Mouse (Mus musculus) embryonic facial prominence, embryonic 13.5 days (tissue): ENCODE data around the gene Zfp961. TPM values are rescaled to one million over a fixed set of nuclear protein-coding genes. Genes with fewer than 3 reads are reported as not detected.
"Not testable (repeated sequence)": the region's sequence is repeated elsewhere in the genome, so short reads cannot be mapped to it uniquely, and the experiment has no call there.

Experiments used
- ATAC-seq: fragments of 200-750 bp; cut with Nextera tagmentation; 2 replicates; pipeline ENCODE4 v1.8.0; 2017; ENCODE audit warnings: low read depth; ENCODE audit not compliant: insufficient number of reproducible peaks, insufficient read depth, low FRiP score, low TSS enrichment
- H3K27ac ChIP-seq: fragments of 300-500 bp; sonication (generic); 2 replicates; pipeline ENCODE4 v1.5.1; 2015; ENCODE audit warnings: moderate library complexity, mild to moderate bottlenecking, inconsistent platforms
- H3K27me3 ChIP-seq: fragments of 300-500 bp; sonication (generic); 2 replicates; pipeline ENCODE4 v1.6.1; 2015; ENCODE audit warnings: mild to moderate bottlenecking, inconsistent platforms
- H3K36me3 ChIP-seq: fragments of 300-500 bp; sonication (generic); 2 replicates; pipeline ENCODE4 v1.6.1; 2015; ENCODE audit warnings: mild to moderate bottlenecking, inconsistent platforms
- H3K4me1 ChIP-seq: fragments of 300-500 bp; sonication (generic); 2 replicates; pipeline ENCODE4 v1.6.1; 2015; ENCODE audit warnings: inconsistent platforms
- H3K4me2 ChIP-seq: fragments of 300-500 bp; sonication (generic); 2 replicates; pipeline ENCODE4 v1.6.1; 2015; ENCODE audit warnings: moderate library complexity, mild to moderate bottlenecking, inconsistent platforms
- H3K4me3 ChIP-seq: fragments of 300-500 bp; sonication (generic); 2 replicates; pipeline ENCODE4 v1.5.1; 2015; ENCODE audit warnings: mild to moderate bottlenecking, inconsistent platforms
- H3K9ac ChIP-seq: fragments of 300-500 bp; sonication (generic); 2 replicates; pipeline ENCODE4 v1.6.1; 2015; ENCODE audit warnings: mild to moderate bottlenecking, inconsistent platforms
- H3K9me3 ChIP-seq: fragments of 300-500 bp; sonication (generic); 2 replicates; pipeline ENCODE4 v1.6.1; 2016; ENCODE audit warnings: inconsistent platforms
- WGBS: fragments of 180-500 bp; shearing (Covaris S2); methylation state at CpG from one replicate; pipeline ENCODE4 v1.1.7; 2015; ENCODE audit warnings: mixed read lengths; 5-methylcytosine and 5-hydroxymethylcytosine counted together
- polyA plus RNA-seq: library from polyadenylated mRNA; unstranded; fragments of >200 nt; fragmentation: Nextera tagmentation; extraction: Ambion mirVana; gene quantifications from 2 replicates; pipeline ENCODE4 v1.2.1, GENCODE M21; 2015

The Zfp961 gene
- polyA plus RNA-seq, 1 experiment from 2014 or later, result 18.9 TPM

GRCm38 (mm10) chr8:72024886-72025285 is 74.0 kb downstream of the Zfp961 start:
- H3K27me3 ChIP-seq, H3K4me3 ChIP-seq, H3K36me3 ChIP-seq, H3K4me1 ChIP-seq, H3K4me2 ChIP-seq, H3K27ac ChIP-seq, H3K9ac ChIP-seq, ATAC-seq, H3K9me3 ChIP-seq: not testable (repeated sequence)
- 11% methylated on average over 5 of the region's 9 CpGs for WGBS

GRCm38 (mm10) chr8:72032926-72033325 is 82.1 kb downstream of the Zfp961 start:
- H3K27me3 ChIP-seq, H3K36me3 ChIP-seq, H3K4me2 ChIP-seq, H3K27ac ChIP-seq, H3K9me3 ChIP-seq, H3K4me1 ChIP-seq, ATAC-seq, H3K4me3 ChIP-seq, H3K9ac ChIP-seq: not testable (repeated sequence)
- WGBS, result 32% methylated on average over 4 of the region's 4 CpGs

- not testable (repeated sequence) for ATAC-seq, H3K4me1 ChIP-seq, H3K9ac ChIP-seq, H3K4me2 ChIP-seq, H3K27ac ChIP-seq, H3K36me3 ChIP-seq, H3K9me3 ChIP-seq, H3K27me3 ChIP-seq, H3K4me3 ChIP-seq
- 69% methylated on average over 4 of the region's 4 CpGs for WGBS
Measured at GRCm38 (mm10) chr8:72040918-72041317, 90.1 kb downstream of the Zfp961 start, which contains the start of gene Olfr372. Gene Olfr372, plus strand, starts transcription at chr8:72041218.

- no peak overlapping the region for H3K27ac ChIP-seq
- H3K4me1 ChIP-seq, result no peaks in the 10 kb centered on the region
- no peak overlapping the region for H3K4me2 ChIP-seq
- no peaks in the 10 kb centered on the region for H3K27me3 ChIP-seq
- no peaks in the 10 kb centered on the region for H3K36me3 ChIP-seq
- H3K4me3 ChIP-seq, result no peak overlapping the region
- no peak overlapping the region for H3K9ac ChIP-seq
- H3K9me3 ChIP-seq, result no peaks in the 10 kb centered on the region
- ATAC-seq, result no peak
- 85% methylated on average over 1 of the region's 1 CpGs for WGBS
Measured at GRCm38 (mm10) chr8:72042493-72042892, 91.7 kb downstream of the Zfp961 start.

Other genes with a start within 250 kb of the Zfp961 start
- gene B3gnt3, start 249.2 kb upstream of the Zfp961 start, polyA plus RNA-seq, result 0.63 and 0.89 TPM in 2 replicates
- gene Fcho1, start 225.3 kb upstream of the Zfp961 start, polyA plus RNA-seq, result 4.3 and 5.5 TPM in 2 replicates
- gene Zfp709, start 69.0 kb upstream of the Zfp961 start, polyA plus RNA-seq, result 7.7 and 8.4 TPM in 2 replicates
- 8.9 and 10.2 TPM in 2 replicates for gene Zfp882, start 42.4 kb upstream of the Zfp961 start, polyA plus RNA-seq
- gene Zfp617, start 42.4 kb upstream of the Zfp961 start, polyA plus RNA-seq, result 25.9 and 28.1 TPM in 2 replicates
- 0.34 and 0.56 TPM in 2 replicates for gene Cyp4f18, start 58.6 kb downstream of the Zfp961 start, polyA plus RNA-seq
- not detected in 2 replicates for gene Olfr372, start 90.2 kb downstream of the Zfp961 start, polyA plus RNA-seq
- gene Olfr373, start 132.1 kb downstream of the Zfp961 start, polyA plus RNA-seq, result 0.11 TPM in 1 of 2 replicates, not detected in the other
- 0.03 TPM in 2 replicates for gene Olfr374, start 156.0 kb downstream of the Zfp961 start, polyA plus RNA-seq
- gene Tpm4, start 183.9 kb downstream of the Zfp961 start, polyA plus RNA-seq, result 622 and 634 TPM in 2 replicates
- 132 and 142 TPM in 2 replicates for gene Rab8a, start 210.2 kb downstream of the Zfp961 start, polyA plus RNA-seq
- gene Hsh2d, start 238.6 kb downstream of the Zfp961 start, polyA plus RNA-seq, result not detected in 2 replicates